ENCODE assay signal across 8 mouse cellular contexts in the genomic region with DNA sequence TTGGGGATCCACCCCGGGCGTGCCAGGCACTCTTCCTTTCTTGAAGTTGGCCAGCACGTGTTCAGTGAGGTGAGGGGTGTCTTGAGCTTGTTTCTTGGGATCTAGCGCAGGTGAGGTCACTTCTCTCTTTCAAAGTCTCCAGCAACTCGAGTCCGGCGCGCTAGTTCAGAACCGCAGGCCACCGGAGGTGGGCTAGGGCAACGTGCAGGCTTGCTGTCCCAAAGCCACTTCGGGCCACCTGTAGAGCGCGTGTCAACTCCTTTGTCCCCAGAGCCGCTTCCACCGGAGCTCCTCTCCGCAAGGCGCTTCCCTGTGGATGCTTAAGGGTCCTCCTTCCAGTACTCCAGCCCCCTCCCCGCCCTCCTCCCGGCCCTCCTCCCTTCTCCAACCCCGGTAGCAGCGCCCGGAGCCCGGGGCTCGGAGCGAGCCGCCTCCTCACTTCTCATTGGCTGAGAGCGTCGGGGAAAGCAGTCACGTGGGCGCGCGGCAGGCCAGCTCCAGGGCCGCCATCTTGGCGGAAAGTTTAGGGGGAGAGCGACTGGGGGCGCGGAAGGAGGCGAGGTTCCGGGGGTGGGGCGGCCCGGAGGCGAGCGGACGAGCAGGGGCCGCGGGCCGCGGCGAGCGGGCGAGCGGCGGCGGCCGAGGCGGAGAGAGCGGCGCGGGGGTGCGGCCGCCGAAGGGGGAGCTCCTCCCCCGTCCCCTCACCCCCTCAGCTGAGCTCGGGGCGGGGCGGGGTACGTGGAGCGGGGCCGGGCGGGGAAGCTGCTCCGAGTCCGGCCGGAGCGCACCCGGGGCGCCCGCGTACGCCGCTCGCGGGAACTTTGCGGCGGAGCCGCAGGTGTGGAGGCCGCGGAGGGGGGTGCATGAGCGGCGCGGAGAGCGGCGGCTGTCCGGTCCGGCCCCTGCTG. TPM values are rescaled to one million over a fixed set of nuclear protein-coding genes. Genes with fewer than 3 reads are reported as not detected.
DNase-seq lines count a peak whose midpoint lies in the region; ATAC-seq and TF ChIP-seq lines count a peak whose summit lies in the region.

Gene Dlg1, plus strand, starts transcription at position 65 of the 908 bp plus-strand sequence.

- no peaks in the 10 kb centered on the region for H3K9me3 ChIP-seq in hindbrain, embryonic 10.5 days
- no peaks in the 10 kb centered on the region for H3K9me3 ChIP-seq in lung, postnatal 0 days (ENCODE audit: low read length)

- H3K27me3 ChIP-seq in hindbrain, embryonic 10.5 days (ENCODE audit: insufficient read depth, poor library complexity, severe bottlenecking): peaks cover 11% of the 10 kb centered on the region; the same call in 1 of the 2 replicates
- H3K27me3 ChIP-seq in lung, postnatal 0 days (replicated peaks; ENCODE audit: insufficient read depth, low read length): no peaks in the 10 kb centered on the region

- no peak for TF ChIP-seq CTCF in lung, postnatal 0 days (IDR thresholded peaks at IDR 0.05)

- peak; percentile 71 for DNase-seq in MEL-GATA-1-ER (ENCODE audit: extremely low read depth, low read depth)
- DNase-seq in cerebellum, adult 8-10 months: peak; percentile 74
- DNase-seq in hindbrain, embryonic 10.5 days (ENCODE audit: low spot score): peak; percentile 94
- DNase-seq in layer of hippocampus, adult 9-11 months: peak; percentile 73
- peak; percentile 97 for DNase-seq in lung, postnatal 0 days (ENCODE audit: low spot score)
- peak; percentile 71 for DNase-seq in ovary, postnatal 14 days (ENCODE audit: low spot score)
- DNase-seq in thymus, postnatal 14 days: peak; percentile 90

- WGBS in hindbrain, embryonic 10.5 days: under 1% methylated on average over 73 of the region's 95 CpGs
- WGBS in lung, postnatal 0 days: under 1% methylated on average over 49 of the region's 95 CpGs

- peak within 1 kb of the TSS; percentile 99 for H3K27ac ChIP-seq in hindbrain, embryonic 10.5 days
- H3K27ac ChIP-seq in lung, postnatal 0 days (ENCODE audit: low read length): peak within 1 kb of the TSS; percentile 97

- H3K9ac ChIP-seq in lung, postnatal 0 days (replicated peaks; ENCODE audit: low read depth): peak within 1 kb of the TSS; percentile 82

- peak within 1 kb of the TSS; percentile 92 for H3K4me2 ChIP-seq in lung, postnatal 0 days (replicated peaks; ENCODE audit: low read depth, low read length)

- H3K4me3 ChIP-seq in hindbrain, embryonic 10.5 days: peak within 1 kb of the TSS; percentile 93
- H3K4me3 ChIP-seq in lung, postnatal 0 days (ENCODE audit: low read depth, low read length): peak within 1 kb of the TSS; percentile 91

- H3K4me1 ChIP-seq in hindbrain, embryonic 10.5 days (replicated peaks): peaks cover 29% of the 10 kb centered on the region
- no peaks in the 10 kb centered on the region for H3K4me1 ChIP-seq in lung, postnatal 0 days (ENCODE audit: insufficient read depth, low read depth, low read length)

- TF ChIP-seq EP300 in lung, postnatal 0 days (IDR thresholded peaks at IDR 0.05): no peak

- peak; percentile 95 for ATAC-seq in frontal cortex, adult (ENCODE audit: low TSS enrichment)
- ATAC-seq in lung, postnatal 0 days: peak; percentile 96

- H3K36me3 ChIP-seq in hindbrain, embryonic 10.5 days: peaks cover 34% of the 10 kb centered on the region
- no peaks in the 10 kb centered on the region for H3K36me3 ChIP-seq in lung, postnatal 0 days (ENCODE audit: insufficient read depth, low read length)

RNA-seq across cellular contexts. Expression of gene Dlg1, which starts in this region (rescaled TPM):
- 16.9 and 24.0 TPM in 2 replicates for polyA plus RNA-seq in hindbrain, embryonic 10.5 days (2016; fragmentation: Nextera tagmentation; extraction: Ambion mirVana)
- polyA plus RNA-seq in lung, postnatal 0 days (2015; fragmentation: Nextera tagmentation; extraction: Ambion mirVana): 12.7 and 19.3 TPM in 2 replicates

Comparison
In these comparisons a context has a peak if more than half of its experiments do, and no peak if none do; other contexts are left out.
1. Peak in every context shown above with its lines: DNase-seq, ATAC-seq, H3K4me3 ChIP-seq and H3K27ac ChIP-seq.